Mouse (Mus musculus) liver, embryonic 14.5 days (tissue): ENCODE data around the gene Gpr1.

ENCODE experiments used
- CTCF ChIP-seq: IDR thresholded peaks from 2 replicates; pipeline ENCODE4 v1.5.1; 2016; ENCODE audit warnings: antibody characterized with exemption, low read depth, control low read depth
- EP300 ChIP-seq: IDR thresholded peaks from 2 replicates; pipeline ENCODE4 v1.6.1; 2016; ENCODE audit warnings: antibody characterized with exemption, low read depth

DNA sequence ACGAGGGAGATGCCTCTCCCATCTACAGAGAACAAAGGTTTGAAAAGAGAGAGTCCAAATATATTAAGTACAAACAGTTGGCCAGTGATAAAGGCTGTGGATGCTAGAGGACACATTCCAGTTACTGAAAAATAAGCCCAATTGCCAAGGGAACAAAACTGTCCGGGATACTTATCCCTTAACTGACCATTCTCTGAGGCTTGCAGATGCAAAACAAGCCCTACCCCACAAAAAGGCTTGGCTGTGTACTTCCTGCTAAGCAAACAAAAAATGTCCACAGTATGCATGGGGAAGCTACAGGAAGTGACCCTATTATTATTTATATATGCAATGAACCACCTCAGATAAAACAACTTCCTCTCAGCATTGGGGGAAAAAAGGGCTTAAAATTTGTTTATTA lies 76.4 kb downstream of the Gpr1 start:
- TF ChIP-seq CTCF (no peak), EP300 (no peak)
